Mouse (Mus musculus): ENCODE measurements at regions not wholly inside any gene's neighbourhood (a gene's known extent, or its start where the extent isn't known, plus 50 kb on each side); places are given as distances from the start of the nearest gene placed in this dataset.
A peak's percentile ranks its signal among the peaks of the same experiment; 100 is the strongest.
"Not testable (repeated sequence)": the region's sequence is repeated elsewhere in the genome, so short reads cannot be mapped to it uniquely, and the experiment has no call there.

DNA sequence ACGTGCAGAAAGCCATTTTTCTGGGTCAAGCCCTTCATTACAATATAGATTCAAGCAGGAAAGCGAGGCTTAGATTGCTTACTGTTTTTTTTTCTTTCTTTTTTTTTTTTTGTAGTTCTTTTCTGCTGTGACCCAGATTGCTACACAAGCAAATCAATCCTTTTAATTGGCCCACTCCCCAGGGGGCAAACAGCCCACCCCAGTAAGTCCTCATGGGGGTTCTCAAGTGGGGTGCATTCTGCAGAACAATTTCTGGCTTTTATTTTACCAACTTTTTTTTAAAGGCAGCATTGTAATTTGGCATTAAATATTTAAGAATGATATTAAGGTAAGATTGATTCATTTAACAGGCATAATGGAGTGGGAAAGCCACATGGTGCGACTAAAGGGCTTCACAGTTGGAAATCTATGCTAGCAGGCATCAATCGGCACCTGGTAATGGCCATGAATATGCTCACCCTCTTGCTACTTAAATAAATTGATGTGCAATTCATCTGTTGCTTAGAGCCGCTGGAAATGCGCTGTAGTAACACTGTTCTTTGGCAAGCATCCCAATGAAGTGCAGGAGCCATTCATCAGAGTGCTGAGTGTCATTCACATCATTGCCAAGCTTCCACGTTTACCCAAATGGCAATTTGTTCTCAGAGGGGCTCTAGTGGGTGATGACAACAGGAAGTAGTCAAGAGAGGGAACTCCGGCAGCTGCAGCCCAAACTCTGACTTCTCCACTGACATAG is 236.3 kb upstream of the Arhgap42 start:
- peak; percentile 30; the same call in 1 of the 2 replicates for ATAC-seq
- Histone ChIP-seq H3K27me3 (no peaks in the 10 kb centered on the region), H3K9me3 (no peaks in the 10 kb centered on the region), H3K27ac (no peak overlapping the region), H3K4me2 (replicated peaks) (no peak overlapping the region), H3K4me3 (replicated peaks) (no peak overlapping the region), H3K4me1 (replicated peaks) (0 out of 2 replicates have a peak, but pooled peaks cover 2% of the 10 kb centered on the region), H3K9ac (replicated peaks) (no peak overlapping the region), H3K36me3 (no peaks in the 10 kb centered on the region)
- 58% methylated on average over 8 of the region's 8 CpGs for WGBS

DNA sequence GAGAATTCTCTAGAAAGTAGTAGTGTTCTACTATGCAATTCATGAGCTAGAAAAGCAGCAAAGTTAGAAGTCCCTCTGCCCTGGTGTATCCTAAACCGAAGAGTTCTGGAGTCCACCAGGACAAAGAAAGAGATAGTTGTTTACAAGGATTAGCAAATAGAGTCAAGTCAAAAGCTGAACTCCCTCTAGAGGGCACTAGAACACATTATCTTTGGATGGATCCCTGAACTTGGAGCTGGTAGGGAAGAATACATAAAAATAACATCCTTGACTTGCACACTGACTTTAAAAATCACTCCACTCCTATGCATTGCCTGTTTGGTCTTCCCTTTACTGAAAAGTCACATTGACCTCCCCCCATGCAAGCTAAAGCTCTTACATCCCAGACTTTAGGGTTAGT is 205.3 kb upstream of the Arhgap42 start:
- no peak overlapping the region for H3K4me2 ChIP-seq (replicated peaks)
- H3K27ac ChIP-seq = no peak overlapping the region
- no peaks in the 10 kb centered on the region for H3K4me1 ChIP-seq (replicated peaks)
- H3K9me3 ChIP-seq = no peaks in the 10 kb centered on the region
- H3K36me3 ChIP-seq = no peaks in the 10 kb centered on the region
- no peak overlapping the region for H3K4me3 ChIP-seq (replicated peaks)
- H3K9ac ChIP-seq (replicated peaks) = no peak overlapping the region
- H3K27me3 ChIP-seq = no peaks in the 10 kb centered on the region
- 96% methylated on average over 1 of the region's 1 CpGs for WGBS
- ATAC-seq = no peak

DNA sequence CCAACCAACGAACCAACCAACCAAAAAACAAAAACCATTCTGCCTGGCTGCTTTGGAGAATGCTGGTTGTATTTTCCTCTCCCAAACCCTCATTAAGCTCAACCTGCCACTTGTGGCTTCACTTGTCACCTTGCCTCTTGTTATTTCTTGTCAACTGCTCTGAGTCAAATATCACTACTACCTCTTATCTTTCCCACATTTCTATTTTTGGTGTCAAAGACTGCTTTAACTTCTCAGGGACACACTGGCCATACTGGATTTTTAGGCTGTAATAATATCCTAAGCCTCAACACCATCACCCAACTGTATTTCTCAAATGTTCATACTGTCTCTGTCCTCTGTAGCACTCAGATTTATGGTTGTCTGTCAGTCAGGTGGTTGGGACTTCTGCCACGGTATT is 181.4 kb upstream of the Arhgap42 start:
- Histone ChIP-seq H3K9ac (replicated peaks) (no peak overlapping the region), H3K4me1 (replicated peaks) (no peaks in the 10 kb centered on the region), H3K36me3 (no peaks in the 10 kb centered on the region), H3K9me3 (no peaks in the 10 kb centered on the region), H3K4me2 (replicated peaks) (no peak overlapping the region), H3K27ac (no peak overlapping the region), H3K4me3 (replicated peaks) (no peak overlapping the region), H3K27me3 (no peaks in the 10 kb centered on the region)
- WGBS = 85% methylated on average over 2 of the region's 2 CpGs
- no peak for ATAC-seq

DNA sequence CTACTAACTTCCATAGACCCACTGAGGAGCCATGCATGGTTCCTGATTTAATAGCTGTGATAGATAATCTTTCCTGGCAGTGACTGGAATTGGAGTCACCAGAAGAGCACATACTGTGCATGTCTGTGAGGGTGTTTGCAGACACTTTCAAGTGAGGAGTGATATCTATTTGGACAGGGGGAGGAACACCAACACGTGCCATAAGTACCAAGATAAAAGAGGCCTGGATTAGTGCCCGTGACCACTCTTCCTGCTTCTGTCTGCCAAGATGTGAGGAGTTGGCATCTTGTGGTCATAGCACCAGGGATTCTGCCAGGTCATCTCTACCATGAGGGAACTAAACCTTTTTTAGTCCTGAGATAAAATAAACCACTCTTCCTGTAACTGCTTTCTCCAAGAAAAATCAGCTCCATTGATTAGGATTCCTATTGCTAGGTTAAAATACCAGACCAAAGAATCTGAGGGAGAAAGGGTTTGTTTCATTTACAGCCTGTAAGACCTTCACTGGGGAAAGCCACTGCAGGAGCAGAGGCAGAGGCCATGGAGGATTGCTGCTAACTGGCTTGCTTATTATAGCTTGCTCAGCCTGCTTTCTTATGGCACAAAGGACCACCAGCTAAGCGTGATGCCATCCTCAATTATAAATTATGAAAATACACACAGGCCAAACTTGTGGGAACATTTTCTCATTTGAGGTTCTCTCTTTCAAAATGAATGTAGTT is 173.7 kb upstream of the Arhgap42 start:
- no peak for ATAC-seq
- Histone ChIP-seq H3K4me1 (replicated peaks) (no peaks in the 10 kb centered on the region), H3K36me3 (no peaks in the 10 kb centered on the region), H3K9ac (replicated peaks) (no peak overlapping the region), H3K4me2 (replicated peaks) (no peak overlapping the region), H3K9me3 (no peaks in the 10 kb centered on the region), H3K27me3 (no peaks in the 10 kb centered on the region), H3K27ac (no peak overlapping the region), H3K4me3 (replicated peaks) (no peak overlapping the region)
- 76% methylated on average over 3 of the region's 3 CpGs for WGBS

DNA sequence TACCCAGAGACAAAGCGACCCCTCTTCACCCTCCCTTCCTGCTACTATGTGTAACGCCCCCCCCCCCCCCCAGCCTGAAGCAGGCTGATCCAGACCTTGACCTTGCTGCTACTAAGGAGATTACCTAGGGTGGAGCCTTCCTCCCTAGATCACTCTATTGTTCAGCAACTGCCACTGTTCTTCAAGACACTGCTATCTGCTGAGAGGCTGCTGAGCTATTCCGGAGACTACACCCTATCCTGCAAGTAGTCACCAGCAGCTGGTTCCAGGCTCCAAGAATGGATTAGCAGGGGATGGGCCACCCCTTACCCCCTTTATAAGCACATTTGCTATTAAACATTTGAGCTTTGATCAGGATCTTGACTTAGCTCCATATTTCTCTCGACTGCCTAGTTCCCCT is 155.3 kb upstream of the Arhgap42 start:
- not testable (repeated sequence) for ATAC-seq; H3K27me3 ChIP-seq; H3K4me3 ChIP-seq (replicated peaks); H3K4me1 ChIP-seq (replicated peaks); H3K27ac ChIP-seq; H3K9ac ChIP-seq (replicated peaks); H3K36me3 ChIP-seq; H3K4me2 ChIP-seq (replicated peaks); H3K9me3 ChIP-seq
- 79% methylated on average over 4 of the region's 4 CpGs for WGBS

DNA sequence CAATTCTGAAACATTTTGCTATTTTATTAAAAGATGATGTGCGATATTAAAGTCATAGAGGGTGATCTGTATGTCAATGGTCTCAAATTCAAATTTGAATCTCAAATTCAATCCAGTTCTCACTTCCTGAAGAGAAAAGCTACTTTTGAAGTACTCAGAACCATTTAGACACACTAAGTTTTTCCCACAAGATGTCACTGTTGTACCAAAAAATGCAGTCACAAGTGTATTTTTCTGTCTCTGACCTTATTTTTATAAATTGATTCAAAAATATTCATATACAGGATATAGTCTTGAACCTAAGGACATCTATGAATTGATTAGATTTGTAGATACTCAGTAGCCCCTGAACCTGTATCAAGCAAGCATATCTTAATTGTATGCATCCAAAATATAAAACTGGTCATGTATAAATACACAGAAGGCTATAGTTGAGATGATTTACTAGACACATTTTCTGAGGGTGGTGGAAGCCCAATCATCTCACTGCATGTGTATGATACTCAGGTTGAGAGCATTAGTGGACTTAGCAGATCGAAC is 137.8 kb upstream of the Arhgap42 start:
- H3K27me3 ChIP-seq = no peaks in the 10 kb centered on the region
- no peak overlapping the region for H3K4me3 ChIP-seq (replicated peaks)
- no peaks in the 10 kb centered on the region for H3K36me3 ChIP-seq
- H3K4me2 ChIP-seq (replicated peaks) = no peak overlapping the region
- 78% methylated on average over 2 of the region's 2 CpGs for WGBS
- H3K9me3 ChIP-seq = no peaks in the 10 kb centered on the region
- H3K9ac ChIP-seq (replicated peaks) = no peak overlapping the region
- no peak overlapping the region for H3K27ac ChIP-seq
- no peaks in the 10 kb centered on the region for H3K4me1 ChIP-seq (replicated peaks)
- peak; percentile 24; the same call in 1 of the 2 replicates for ATAC-seq

DNA sequence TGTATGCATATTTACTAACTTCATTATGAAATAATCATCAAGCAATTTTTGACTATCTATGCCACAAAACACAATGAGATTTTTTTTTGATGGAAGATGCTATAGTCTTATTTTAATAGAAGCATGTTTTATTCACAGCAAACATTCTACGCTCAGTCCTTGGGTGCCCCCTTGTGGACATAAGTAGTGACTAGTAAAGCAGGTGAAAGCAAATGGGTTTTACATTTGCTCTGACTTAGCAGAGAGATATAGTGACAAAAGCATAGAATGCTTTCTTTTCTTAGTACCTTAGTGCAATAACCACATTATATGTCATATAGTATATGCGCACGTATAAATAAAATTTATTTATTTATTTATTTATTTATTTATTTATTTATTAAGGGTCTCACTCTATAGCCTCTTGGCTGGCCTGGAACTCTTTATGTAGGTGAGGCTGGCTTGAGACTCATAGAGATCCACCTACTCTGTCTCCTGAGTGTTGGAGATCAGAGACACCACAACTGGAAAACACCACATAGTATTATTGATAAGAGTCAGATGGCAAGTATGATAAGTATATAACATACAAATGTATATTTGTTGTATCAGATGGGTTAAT is 136.5 kb upstream of the Arhgap42 start:
- H3K9me3 ChIP-seq = no peaks in the 10 kb centered on the region
- no peaks in the 10 kb centered on the region for H3K36me3 ChIP-seq
- no peaks in the 10 kb centered on the region for H3K4me1 ChIP-seq (replicated peaks)
- H3K4me2 ChIP-seq (replicated peaks) = no peak overlapping the region
- 39% methylated on average over 3 of the region's 3 CpGs for WGBS
- no peak overlapping the region for H3K4me3 ChIP-seq (replicated peaks)
- no peaks in the 10 kb centered on the region for H3K27me3 ChIP-seq
- H3K9ac ChIP-seq (replicated peaks) = no peak overlapping the region
- peak; percentile 72 for ATAC-seq
- no peak overlapping the region for H3K27ac ChIP-seq

DNA sequence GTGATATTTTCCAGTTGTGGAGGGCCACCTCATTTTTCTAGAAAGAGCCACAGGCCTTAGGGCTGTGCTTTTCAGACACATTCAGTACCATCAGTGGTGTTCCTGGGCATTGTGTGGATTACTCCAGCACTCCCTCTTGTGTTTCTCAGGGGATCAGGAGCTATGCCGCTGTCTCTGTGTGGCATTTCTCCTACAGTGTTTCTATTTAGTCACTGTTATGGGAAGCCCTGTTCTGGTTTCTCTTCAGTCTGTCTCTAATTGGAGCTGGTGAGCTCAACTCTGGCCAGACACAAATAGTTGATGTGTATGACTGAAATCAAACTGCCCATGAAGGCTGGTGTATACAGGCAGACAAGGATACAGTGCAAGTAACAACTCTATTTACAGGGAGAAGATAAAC is 133.7 kb upstream of the Arhgap42 start:
- ATAC-seq = no peak
- WGBS = 52% methylated on average over 1 of the region's 1 CpGs

DNA sequence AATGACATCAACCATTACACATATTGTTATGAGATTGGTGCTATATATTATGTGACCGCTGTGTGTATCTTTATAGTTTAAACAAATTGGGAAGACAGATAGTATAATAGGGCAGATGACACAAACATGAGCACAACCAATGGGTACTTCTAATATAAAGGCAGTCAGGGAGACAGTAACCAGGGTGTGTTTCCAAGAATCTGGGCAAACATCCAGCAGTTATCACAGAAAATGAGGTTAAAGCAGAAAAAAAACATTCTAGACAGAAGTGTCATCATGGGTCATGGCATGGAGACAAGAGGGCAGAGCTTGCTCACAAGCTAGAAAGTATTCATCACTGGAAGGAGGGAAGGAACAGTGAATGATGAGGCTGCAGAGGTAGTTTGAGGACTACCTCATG is 129.8 kb upstream of the Arhgap42 start:
- 91% methylated on average over 1 of the region's 1 CpGs for WGBS

More for the DNA sequence above, 133.7 kb upstream of the Arhgap42 start:
- Histone ChIP-seq H3K9ac (replicated peaks) (no peak overlapping the region), H3K27me3 (no peaks in the 10 kb centered on the region), H3K4me3 (replicated peaks) (no peak overlapping the region), H3K36me3 (no peaks in the 10 kb centered on the region), H3K9me3 (no peaks in the 10 kb centered on the region), H3K27ac (no peak overlapping the region), H3K4me1 (replicated peaks) (no peaks in the 10 kb centered on the region), H3K4me2 (replicated peaks) (no peak overlapping the region)

DNA sequence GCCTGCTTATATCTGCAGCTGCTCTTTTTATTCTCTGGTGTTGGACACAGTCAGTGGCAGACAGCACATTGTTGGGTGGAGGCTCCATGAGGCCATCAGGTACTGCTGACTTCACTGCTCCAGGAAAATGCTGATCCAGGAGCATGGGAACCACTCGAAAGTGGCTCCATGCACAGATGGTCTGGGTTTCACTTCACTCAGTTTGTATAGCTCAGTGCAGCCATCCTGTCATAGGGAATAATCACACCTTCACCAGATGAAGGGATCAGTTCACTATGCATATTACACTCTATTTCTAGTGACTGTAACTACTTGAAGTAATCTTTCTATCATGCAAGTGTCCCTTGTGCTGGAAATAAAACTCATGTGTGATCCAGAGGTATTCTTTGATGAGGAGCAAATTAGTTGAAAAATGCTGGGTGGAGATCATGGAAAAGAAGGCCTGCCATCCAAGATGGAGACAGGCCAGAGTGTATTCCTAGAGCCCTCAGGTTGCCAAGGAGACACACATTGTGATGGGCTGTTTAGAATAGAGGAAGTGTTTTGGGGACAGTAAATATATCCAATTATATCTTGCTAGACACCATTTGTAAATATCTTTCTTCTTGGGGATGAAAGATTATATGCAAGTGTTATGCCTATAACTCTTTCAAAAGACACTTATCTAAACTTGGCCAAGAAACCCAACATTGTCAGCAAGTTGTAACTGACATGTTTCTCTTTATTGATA is 103.7 kb upstream of the Arhgap42 start:
- Histone ChIP-seq H3K36me3 (no peaks in the 10 kb centered on the region), H3K4me3 (replicated peaks) (no peak overlapping the region), H3K9me3 (no peaks in the 10 kb centered on the region), H3K4me1 (replicated peaks) (no peaks in the 10 kb centered on the region), H3K27ac (no peak overlapping the region), H3K9ac (replicated peaks) (no peak overlapping the region), H3K27me3 (no peaks in the 10 kb centered on the region), H3K4me2 (replicated peaks) (no peak overlapping the region)
- ATAC-seq = no peak
- 88% methylated on average over 1 of the region's 1 CpGs for WGBS

More for the DNA sequence above, 129.8 kb upstream of the Arhgap42 start:
- Histone ChIP-seq H3K4me2 (replicated peaks) (no peak overlapping the region), H3K27me3 (no peaks in the 10 kb centered on the region), H3K27ac (no peak overlapping the region), H3K9me3 (no peaks in the 10 kb centered on the region), H3K4me3 (replicated peaks) (no peak overlapping the region), H3K36me3 (no peaks in the 10 kb centered on the region), H3K4me1 (replicated peaks) (no peaks in the 10 kb centered on the region), H3K9ac (replicated peaks) (no peak overlapping the region)
- ATAC-seq = no peak

DNA sequence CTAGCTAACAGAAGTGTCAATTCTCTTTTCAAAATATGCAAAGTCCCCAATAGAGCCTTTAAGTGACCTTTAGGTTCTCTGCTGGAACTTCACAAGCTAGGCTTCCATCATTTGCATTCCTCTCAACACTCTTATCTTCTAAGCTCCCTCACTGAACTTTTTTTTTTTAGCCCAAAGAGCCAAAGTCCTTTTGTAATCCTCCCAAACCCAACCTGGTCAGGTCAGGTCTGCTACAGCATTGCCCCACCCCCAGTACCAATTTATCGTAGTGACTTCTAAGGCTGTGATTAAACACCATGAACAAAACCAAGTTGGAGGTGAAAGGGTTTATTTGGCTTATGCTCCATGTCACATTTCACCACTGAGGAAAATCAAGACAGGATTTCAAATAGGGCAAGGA is 79.7 kb upstream of the Arhgap42 start:
- no peak overlapping the region for H3K27ac ChIP-seq
- WGBS = 76% methylated on average over 1 of the region's 1 CpGs
- H3K27me3 ChIP-seq = no peaks in the 10 kb centered on the region
- no peaks in the 10 kb centered on the region for H3K4me1 ChIP-seq (replicated peaks)
- no peak for ATAC-seq
- H3K36me3 ChIP-seq = no peaks in the 10 kb centered on the region
- H3K4me2 ChIP-seq (replicated peaks) = no peak overlapping the region
- no peak overlapping the region for H3K9ac ChIP-seq (replicated peaks)
- H3K4me3 ChIP-seq (replicated peaks) = no peak overlapping the region
- no peaks in the 10 kb centered on the region for H3K9me3 ChIP-seq

DNA sequence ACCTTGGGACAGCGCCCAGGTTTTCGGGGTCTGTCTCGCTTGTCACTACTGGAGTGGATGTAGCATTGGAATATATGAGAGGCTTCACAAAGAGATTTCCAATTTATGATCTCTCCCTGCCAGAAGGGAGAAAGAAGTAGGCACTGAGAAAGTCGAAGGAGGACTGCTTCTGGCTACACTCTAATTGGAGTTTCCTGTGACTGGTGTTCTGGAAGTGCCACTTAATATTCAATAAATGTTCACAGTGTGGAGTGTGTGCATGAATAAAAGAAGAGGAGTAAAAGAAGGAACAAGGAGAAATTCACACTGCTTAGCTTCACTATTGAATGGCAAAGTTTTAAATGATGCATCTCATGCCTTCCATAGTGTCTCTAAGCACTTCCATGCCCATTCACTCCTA is 77.1 kb upstream of the Arhgap42 start:
- Histone ChIP-seq H3K36me3 (no peaks in the 10 kb centered on the region), H3K4me2 (replicated peaks) (no peak overlapping the region), H3K9me3 (no peaks in the 10 kb centered on the region), H3K9ac (replicated peaks) (no peak overlapping the region), H3K4me1 (replicated peaks) (no peaks in the 10 kb centered on the region), H3K27ac (no peak overlapping the region), H3K4me3 (replicated peaks) (no peak overlapping the region), H3K27me3 (no peaks in the 10 kb centered on the region)
- 87% methylated on average over 4 of the region's 4 CpGs for WGBS
- ATAC-seq = no peak

Measured in midbrain, embryonic 13.5 days (tissue).